In the genomic region with DNA sequence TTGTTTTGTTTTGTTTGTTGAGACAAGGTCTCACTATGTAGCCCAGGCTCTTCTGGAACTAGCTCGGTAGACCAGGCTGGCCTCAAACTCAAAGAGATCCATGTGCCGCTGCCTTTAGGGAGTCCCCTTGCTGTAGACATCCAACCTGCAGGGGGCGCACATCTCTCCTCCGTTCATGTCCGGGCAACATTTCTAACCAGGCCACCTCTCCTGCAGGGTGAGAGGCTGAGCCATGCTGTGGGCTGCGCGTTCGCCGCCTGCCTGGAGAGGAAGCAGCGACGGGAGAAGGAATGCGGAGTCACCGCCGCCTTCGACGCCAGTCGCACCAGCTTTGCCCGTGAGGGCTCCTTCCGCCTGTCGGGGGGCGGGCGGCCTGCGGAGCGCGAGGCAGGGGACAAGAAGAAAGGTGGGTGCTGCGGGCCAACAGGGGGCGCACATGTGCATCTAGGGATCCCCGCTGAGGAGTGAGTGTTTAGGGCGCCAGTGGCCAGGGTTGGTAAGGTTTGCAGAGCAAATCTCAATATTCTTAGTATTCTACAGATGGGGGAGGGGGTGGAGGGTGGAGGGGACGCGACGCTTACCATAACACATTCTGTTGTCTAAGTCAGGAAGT, we compare ENCODE assay signal across 7 mouse cellular contexts. TPM values are rescaled to one million over a fixed set of nuclear protein-coding genes. Genes with fewer than 3 reads are reported as not detected.
DNase-seq lines count a peak whose midpoint lies in the region; ATAC-seq and TF ChIP-seq lines count a peak whose summit lies in the region.

No protein-coding gene starts in this region.

- peaks cover 4% of the 10 kb centered on the region; the same call in 1 of the 2 replicates for H3K9me3 ChIP-seq in liver, embryonic 13.5 days (replicated peaks)
- H3K9me3 ChIP-seq in stomach, postnatal 0 days (ENCODE audit: control insufficient read depth, low read length), result no peaks in the 10 kb centered on the region

- H3K9ac ChIP-seq in liver, embryonic 13.5 days, result peak overlapping the region; percentile 59
- no peak overlapping the region for H3K9ac ChIP-seq in stomach, postnatal 0 days (ENCODE audit: low read length)

- no peaks in the 10 kb centered on the region for H3K27me3 ChIP-seq in liver, embryonic 13.5 days
- no peaks in the 10 kb centered on the region for H3K27me3 ChIP-seq in stomach, postnatal 0 days (ENCODE audit: control insufficient read depth, insufficient read depth, low read length)

- peak; percentile 75 for ATAC-seq in liver, embryonic 13.5 days (ENCODE audit: low read depth)
- no peak; the same call in 1 of the 2 replicates for ATAC-seq in stomach, postnatal 0 days (ENCODE audit: low FRiP score, low TSS enrichment)

- H3K4me3 ChIP-seq in bone marrow, adult 2 months (replicated peaks; ENCODE audit: control insufficient read depth, low read depth, low read length), result no peak overlapping the region
- no peak overlapping the region for H3K4me3 ChIP-seq in embryonic fibroblast, embryonic 13.5 days (ENCODE audit: insufficient read depth, low read length)
- H3K4me3 ChIP-seq in liver, embryonic 13.5 days (replicated peaks), result peak overlapping the region; percentile 52
- no peak overlapping the region for H3K4me3 ChIP-seq in stomach, postnatal 0 days (ENCODE audit: low read depth, low read length)

- H3K27ac ChIP-seq in bone marrow, adult 2 months (ENCODE audit: control insufficient read depth, insufficient read depth, low read depth, low read length, poor library complexity), result no peak overlapping the region
- no peak overlapping the region for H3K27ac ChIP-seq in embryonic fibroblast, embryonic 13.5 days (ENCODE audit: insufficient read depth, low read length)
- no peak overlapping the region for H3K27ac ChIP-seq in liver, embryonic 13.5 days
- no peak overlapping the region for H3K27ac ChIP-seq in stomach, postnatal 0 days (replicated peaks)

- peak overlapping the region; percentile 62 for H3K4me2 ChIP-seq in liver, embryonic 13.5 days
- no peak overlapping the region for H3K4me2 ChIP-seq in stomach, postnatal 0 days (replicated peaks; ENCODE audit: low read depth)

- no peak for TF ChIP-seq POLR2A in bone marrow, adult 2 months (IDR thresholded peaks at IDR 0.05; ENCODE audit: borderline replicate concordance, control insufficient read depth, low read depth, low read length)
- no peak for TF ChIP-seq POLR2A in embryonic fibroblast, embryonic 13.5 days (IDR thresholded peaks at IDR 0.05; ENCODE audit: low read depth, low read length)

- peak; percentile 51 for TF ChIP-seq CTCF in bone marrow, adult 2 months (IDR thresholded peaks at IDR 0.05; ENCODE audit: control insufficient read depth, insufficient read depth, low read length)
- TF ChIP-seq CTCF in embryonic fibroblast, embryonic 13.5 days (IDR thresholded peaks at IDR 0.05; ENCODE audit: borderline replicate concordance, insufficient read depth, low read length), result peak; percentile 45; the same call in 1 of the 2 replicates
- TF ChIP-seq CTCF in stomach, postnatal 0 days (IDR thresholded peaks at IDR 0.05; ENCODE audit: low read depth), result peak; percentile 71

- 76% methylated on average over 32 of the region's 32 CpGs for WGBS in bone marrow, adult 2 months
- 33% methylated on average over 32 of the region's 32 CpGs for WGBS in liver, embryonic 13.5 days (ENCODE audit: insufficient replicate concordance)
- WGBS in stomach, postnatal 0 days, result 61% methylated on average over 30 of the region's 32 CpGs

- peaks cover 15% of the 10 kb centered on the region for H3K36me3 ChIP-seq in liver, embryonic 13.5 days
- H3K36me3 ChIP-seq in stomach, postnatal 0 days (ENCODE audit: control insufficient read depth, insufficient read depth, low read length), result peaks cover 12% of the 10 kb centered on the region; the same call in 1 of the 2 replicates

- peak; percentile 17 to 43 for DNase-seq in lung, adult 18-20 months
- DNase-seq in lung, postnatal 25 days (ENCODE audit: low spot score), result no peak
- peak; percentile 67 for DNase-seq in liver, embryonic 13.5 days
- DNase-seq in stomach, postnatal 0 days (ENCODE audit: low spot score), result peak; percentile 68
- DNase-seq in left cerebral cortex, adult 9 months (ENCODE audit: low spot score in 2 of 2), result no peak

- H3K4me1 ChIP-seq in bone marrow, adult 2 months (ENCODE audit: control insufficient read depth, insufficient read depth, low read length), result no peaks in the 10 kb centered on the region
- no peaks in the 10 kb centered on the region for H3K4me1 ChIP-seq in embryonic fibroblast, embryonic 13.5 days (ENCODE audit: control insufficient read depth, insufficient read depth, low read length)
- peaks cover 16% of the 10 kb centered on the region for H3K4me1 ChIP-seq in liver, embryonic 13.5 days (replicated peaks)
- H3K4me1 ChIP-seq in stomach, postnatal 0 days (replicated peaks; ENCODE audit: control insufficient read depth, insufficient read depth), result no peaks in the 10 kb centered on the region

- TF ChIP-seq EP300 in stomach, postnatal 0 days (optimal IDR thresholded peaks at IDR 0.05), result no peak

RNA-seq across cellular contexts. Expression of a gene that starts 15.6 kb away (rescaled TPM):
- polyA plus RNA-seq in bone marrow, adult 2 months (2011; ENCODE audit: insufficient read depth, insufficient read length, low replicate concordance, missing spikeins), result 2.4 and 3.2 TPM in 2 replicates
- 47.6 and 51.7 TPM in 2 replicates for polyA plus RNA-seq in embryonic fibroblast, embryonic 13.5 days (2011; ENCODE audit: insufficient read length, low read depth, missing spikeins)
- 1.7 TPM in 2 replicates for polyA plus RNA-seq in liver, embryonic 13.5 days (2015; fragmentation: Nextera tagmentation; extraction: Ambion mirVana)
- polyA plus RNA-seq in stomach, postnatal 0 days (2015; fragmentation: Nextera tagmentation; extraction: Ambion mirVana), result 12.8 and 14.6 TPM in 2 replicates

RNA-seq across cellular contexts. Expression of a gene that starts 41.0 kb away (rescaled TPM):
- 12.2 and 17.3 TPM in 2 replicates for polyA plus RNA-seq in bone marrow, adult 2 months (2011; ENCODE audit: insufficient read depth, insufficient read length, low replicate concordance, missing spikeins)
- 19.4 and 21.6 TPM in 2 replicates for polyA plus RNA-seq in embryonic fibroblast, embryonic 13.5 days (2011; ENCODE audit: insufficient read length, low read depth, missing spikeins)
- 15.1 and 17.7 TPM in 2 replicates for polyA plus RNA-seq in liver, embryonic 13.5 days (2015; fragmentation: Nextera tagmentation; extraction: Ambion mirVana)
- polyA plus RNA-seq in stomach, postnatal 0 days (2015; fragmentation: Nextera tagmentation; extraction: Ambion mirVana), result 25.0 and 26.6 TPM in 2 replicates

RNA-seq across cellular contexts. Expression of a gene that starts 45.4 kb away (rescaled TPM):
- polyA plus RNA-seq in bone marrow, adult 2 months (2011; ENCODE audit: insufficient read depth, insufficient read length, low replicate concordance, missing spikeins), result 0.50 and 2.5 TPM in 2 replicates
- 8.3 and 8.7 TPM in 2 replicates for polyA plus RNA-seq in embryonic fibroblast, embryonic 13.5 days (2011; ENCODE audit: insufficient read length, low read depth, missing spikeins)
- polyA plus RNA-seq in liver, embryonic 13.5 days (2015; fragmentation: Nextera tagmentation; extraction: Ambion mirVana), result 1.4 and 1.9 TPM in 2 replicates
- 11.6 and 12.2 TPM in 2 replicates for polyA plus RNA-seq in stomach, postnatal 0 days (2015; fragmentation: Nextera tagmentation; extraction: Ambion mirVana)

Comparison
In these comparisons a context has a peak if more than half of its experiments do, and no peak if none do; other contexts are left out.
1. DNase-seq: peak in lung, adult 18-20 months (2 of 2), liver, embryonic 13.5 days (single experiment) and stomach, postnatal 0 days (single experiment); none in lung, postnatal 25 days (single experiment) and left cerebral cortex, adult 9 months (0 of 2).
2. Peak in every context shown above with its lines, with median percentiles within 50 percentile points of each other: CTCF ChIP-seq.